Mouse (Mus musculus) forebrain, embryonic 10.5 days (tissue): Measurements from ENCODE around the gene Pigb. TPM values are rescaled to one million over a fixed set of nuclear protein-coding genes. Genes with fewer than 3 reads are reported as not detected.

Experiments
- DNase-seq: peaks from one replicate; pipeline ENCODE4 v3.0.0-alpha.2; 2017; ENCODE audit warnings: low spot score; ENCODE audit errors: extremely low spot score
- H3K27ac ChIP-seq: fragments of 300-500 bp; sonication (generic); 2 replicates; pipeline ENCODE4 v1.5.1; 2016; ENCODE audit warnings: mild to moderate bottlenecking
- H3K27me3 ChIP-seq: fragments of 300-500 bp; sonication (generic); 2 replicates; pipeline ENCODE4 v1.6.1; 2016; ENCODE audit warnings: mild to moderate bottlenecking; ENCODE audit not compliant: poor library complexity, severe bottlenecking
- H3K36me3 ChIP-seq: fragments of 300-500 bp; sonication (generic); replicated peaks from 2 replicates; pipeline ENCODE4 v1.6.1; 2016; ENCODE audit warnings: mild to moderate bottlenecking, moderate library complexity
- H3K4me1 ChIP-seq: fragments of 300-500 bp; sonication (generic); 2 replicates; pipeline ENCODE4 v1.6.1; 2016
- H3K4me3 ChIP-seq: fragments of 300-500 bp; sonication (generic); 2 replicates; pipeline ENCODE4 v1.5.1; 2016; ENCODE audit warnings: mild to moderate bottlenecking, moderate library complexity
- H3K9me3 ChIP-seq: fragments of 300-500 bp; sonication (generic); 2 replicates; pipeline ENCODE4 v1.6.1; 2016; ENCODE audit warnings: mild to moderate bottlenecking, moderate library complexity
- WGBS: fragments of 180-500 bp; shearing (Covaris S2); methylation state at CpG from one replicate; pipeline ENCODE4 v1.1.7; 2016; 5-methylcytosine and 5-hydroxymethylcytosine counted together
- polyA plus RNA-seq: library from polyadenylated mRNA; unstranded; fragments of >200 nt; fragmentation: Nextera tagmentation; extraction: Ambion mirVana; gene quantifications from 2 replicates; pipeline ENCODE4 v1.2.1, GENCODE M21; 2016

The Pigb gene
- polyA plus RNA-seq, 1 experiment from 2014 or later: 15.4 TPM

- WGBS: 79% methylated on average over 6 of the region's 6 CpGs
- no peaks in the 10 kb centered on the region for H3K9me3 ChIP-seq
- DNase-seq: no peak
- no peaks in the 10 kb centered on the region for H3K36me3 ChIP-seq
- H3K27me3 ChIP-seq: no peaks in the 10 kb centered on the region
- peaks cover 29% of the 10 kb centered on the region for H3K4me1 ChIP-seq
- H3K4me3 ChIP-seq: no peak overlapping the region
- no peak overlapping the region for H3K27ac ChIP-seq
Observed at GRCm38 (mm10) chr9:73068230-73068679, 28.1 kb upstream of the Pigb start.

- no peak for DNase-seq
- Histone ChIP-seq H3K4me3 (peak overlapping the region; percentile 10; the same call in 1 of the 2 replicates), H3K27ac (peak overlapping the region; percentile 30; the same call in 1 of the 2 replicates), H3K27me3 (no peaks in the 10 kb centered on the region), H3K36me3 (no peaks in the 10 kb centered on the region), H3K4me1 (peaks cover 30% of the 10 kb centered on the region), H3K9me3 (no peaks in the 10 kb centered on the region)
- WGBS: 33% methylated on average over 10 of the region's 10 CpGs
Observed at GRCm38 (mm10) chr9:73067086-73067485, 26.9 kb upstream of the Pigb start.

- Histone ChIP-seq H3K4me1 (peaks cover 30% of the 10 kb centered on the region), H3K9me3 (no peaks in the 10 kb centered on the region), H3K36me3 (no peaks in the 10 kb centered on the region), H3K27me3 (no peaks in the 10 kb centered on the region), H3K27ac (peak overlapping the region; percentile 44; the same call in 1 of the 2 replicates), H3K4me3 (peak overlapping the region; percentile 28)
- DNase-seq: peak; percentile 26
- 35% methylated on average over 15 of the region's 15 CpGs for WGBS
Observed at GRCm38 (mm10) chr9:73063621-73064290, 23.6 kb upstream of the Pigb start.

- 92% methylated on average over 4 of the region's 4 CpGs for WGBS
- Histone ChIP-seq H3K9me3 (no peaks in the 10 kb centered on the region), H3K36me3 (no peaks in the 10 kb centered on the region)
Observed at GRCm38 (mm10) chr9:73059224-73059623, 19.0 kb upstream of the Pigb start.

GRCm38 (mm10) chr9:73055441-73055911, 15.3 kb upstream of the Pigb start:
- DNase-seq: no peak
- Histone ChIP-seq H3K27ac (no peak overlapping the region), H3K4me1 (peaks cover 13% of the 10 kb centered on the region), H3K27me3 (no peaks in the 10 kb centered on the region), H3K36me3 (no peaks in the 10 kb centered on the region), H3K4me3 (no peak overlapping the region), H3K9me3 (no peaks in the 10 kb centered on the region)
- WGBS: 68% methylated on average over 10 of the region's 10 CpGs

More at GRCm38 (mm10) chr9:73059224-73059623, 19.0 kb upstream of the Pigb start:
- Histone ChIP-seq H3K27ac (no peak overlapping the region), H3K27me3 (no peaks in the 10 kb centered on the region), H3K4me3 (no peak overlapping the region), H3K4me1 (peaks cover 15% of the 10 kb centered on the region)
- no peak for DNase-seq

GRCm38 (mm10) chr9:73050606-73051005, 10.4 kb upstream of the Pigb start:
- H3K27me3 ChIP-seq: peaks cover 18% of the 10 kb centered on the region
- no peak for DNase-seq

GRCm38 (mm10) chr9:73049833-73050232, 9.7 kb upstream of the Pigb start:
- no peak for DNase-seq

More at GRCm38 (mm10) chr9:73050606-73051005, 10.4 kb upstream of the Pigb start:
- H3K4me1 ChIP-seq: peaks cover 29% of the 10 kb centered on the region
- no peaks in the 10 kb centered on the region for H3K36me3 ChIP-seq
- H3K27ac ChIP-seq: no peak overlapping the region
- whole genome bisulfite sequencing: 73% methylated on average over 8 of the region's 8 CpGs
- no peaks in the 10 kb centered on the region for H3K9me3 ChIP-seq
- no peak overlapping the region for H3K4me3 ChIP-seq

GRCm38 (mm10) chr9:73048927-73049326, 8.7 kb upstream of the Pigb start:
- Histone ChIP-seq H3K4me3 (no peak overlapping the region), H3K9me3 (no peaks in the 10 kb centered on the region), H3K27me3 (peaks cover 33% of the 10 kb centered on the region), H3K27ac (no peak overlapping the region), H3K36me3 (no peaks in the 10 kb centered on the region), H3K4me1 (peaks cover 43% of the 10 kb centered on the region)
- WGBS: 7% methylated on average over 4 of the region's 4 CpGs
- DNase-seq: no peak

More at GRCm38 (mm10) chr9:73049833-73050232, 9.7 kb upstream of the Pigb start:
- Histone ChIP-seq H3K4me3 (no peak overlapping the region), H3K9me3 (no peaks in the 10 kb centered on the region), H3K27me3 (peaks cover 26% of the 10 kb centered on the region), H3K27ac (no peak overlapping the region), H3K4me1 (peaks cover 34% of the 10 kb centered on the region), H3K36me3 (no peaks in the 10 kb centered on the region)
- 78% methylated on average over 5 of the region's 5 CpGs for WGBS

- Histone ChIP-seq H3K4me3 (no peak overlapping the region), H3K27ac (no peak overlapping the region), H3K4me1 (peaks cover 44% of the 10 kb centered on the region), H3K36me3 (no peaks in the 10 kb centered on the region), H3K27me3 (peaks cover 33% of the 10 kb centered on the region), H3K9me3 (no peaks in the 10 kb centered on the region)
- WGBS: 91% methylated on average over 2 of the region's 2 CpGs
- DNase-seq: no peak
Observed at GRCm38 (mm10) chr9:73047906-73048305, 7.7 kb upstream of the Pigb start.

GRCm38 (mm10) chr9:73045711-73046110, 5.5 kb upstream of the Pigb start:
- H3K27ac ChIP-seq: no peak overlapping the region
- H3K27me3 ChIP-seq: peaks cover 33% of the 10 kb centered on the region
- H3K4me3 ChIP-seq: no peak overlapping the region; the same call in 1 of the 2 replicates
- no peaks in the 10 kb centered on the region for H3K36me3 ChIP-seq
- H3K4me1 ChIP-seq: peaks cover 44% of the 10 kb centered on the region
- whole genome bisulfite sequencing: 78% methylated on average over 10 of the region's 10 CpGs
- no peak for DNase-seq
- H3K9me3 ChIP-seq: no peaks in the 10 kb centered on the region

- DNase-seq: no peak
- 19% methylated on average over 7 of the region's 7 CpGs for WGBS
- H3K9me3 ChIP-seq: no peaks in the 10 kb centered on the region
- peak overlapping the region; percentile 60 for H3K4me3 ChIP-seq
- peaks cover 33% of the 10 kb centered on the region for H3K27me3 ChIP-seq
- H3K27ac ChIP-seq: peak overlapping the region; percentile 65; the same call in 1 of the 2 replicates
- peaks cover 44% of the 10 kb centered on the region for H3K4me1 ChIP-seq
- no peaks in the 10 kb centered on the region for H3K36me3 ChIP-seq
Observed at GRCm38 (mm10) chr9:73045204-73045603, 5.0 kb upstream of the Pigb start.

GRCm38 (mm10) chr9:73044146-73045079, 4.2 kb upstream of the Pigb start, which contains the start of gene Rab27a:
Rab27a (plus strand) TSS chr9:73044854.
- Histone ChIP-seq H3K36me3 (no peaks in the 10 kb centered on the region), H3K9me3 (no peaks in the 10 kb centered on the region), H3K27me3 (peaks cover 33% of the 10 kb centered on the region), H3K4me1 (peaks cover 40% of the 10 kb centered on the region), H3K4me3 (peak within 1 kb of the TSS; percentile 60), H3K27ac (peak within 1 kb of the TSS; percentile 65)
- WGBS: 1% methylated on average over 41 of the region's 41 CpGs
- DNase-seq: peak; percentile 75
